27 mouse cellular contexts compared by ENCODE assay signal in the genomic region with DNA sequence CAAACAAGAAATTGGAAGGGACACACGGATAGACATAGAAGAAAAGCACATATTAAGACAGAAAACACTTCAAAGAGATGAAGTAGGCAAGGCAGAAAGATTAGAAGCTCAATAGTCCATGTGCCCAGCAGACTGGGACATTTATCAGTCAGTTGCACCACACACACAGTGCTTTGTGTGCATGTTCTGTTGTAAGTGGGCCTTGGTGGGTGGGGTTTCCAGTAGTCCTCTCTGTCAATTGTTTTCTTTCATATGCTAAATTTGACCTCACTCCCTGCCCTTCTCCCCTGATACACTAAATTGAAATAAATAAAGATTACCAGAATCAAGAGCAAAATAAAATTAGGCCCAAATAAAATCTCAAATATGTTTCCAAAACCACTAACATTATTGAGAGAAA.
DNase-seq lines count a peak whose midpoint lies in the region; ATAC-seq and TF ChIP-seq lines count a peak whose summit lies in the region.
"Had no signal": no experiment of that assay in that cellular context is flagged by ENCODE, and none has a peak within 500 bp of the region (broad histone marks: within the 10 kb centered on the region; RNA-seq: fewer than 3 reads in every experiment).

No protein-coding gene starts in this region.

- H3K4me2 ChIP-seq in midbrain, embryonic 16.5 days (ENCODE audit: low read length), result no peak overlapping the region
- H3K4me2 ChIP-seq: forebrain, embryonic 12.5 days; heart, embryonic 15.5 days; hindbrain, embryonic 15.5 days; liver, embryonic 12.5 days; neural tube, embryonic 13.5 days; stomach, embryonic 15.5 days had no signal

- DNase-seq in midbrain, embryonic 10.5 days (ENCODE audit: low spot score), result no peak
- DNase-seq in ES-CJ7 (ENCODE audit: low read depth, low spot score) (peak; percentile 85), MEL (ENCODE audit: low read depth, low spot score) (peak; percentile 17)
- DNase-seq in mesoderm, embryonic 11.5 days (ENCODE audit: low read depth, low spot score), result peak; percentile 10
- no peak for DNase-seq in kidney, postnatal 25 days
- DNase-seq: adrenal gland, postnatal 10 days; cerebellum, adult 8-10 months; cerebellum, postnatal 25 days; gastrocnemius, postnatal 14 days; kidney, adult 2 months; kidney, postnatal 4 days; layer of hippocampus, postnatal 36 days; left cerebral cortex, postnatal 4 days; liver, postnatal 0 days; lung, postnatal 36 days; midbrain, embryonic 14.5 days; right cerebral cortex, postnatal 14 days had no signal

- no peaks in the 10 kb centered on the region for H3K79me2 ChIP-seq in MEL (ENCODE audit: control insufficient read depth, insufficient read depth, low read length, poor library complexity)

- no peak overlapping the region for H3K4me3 ChIP-seq in midbrain, embryonic 10.5 days
- no peak overlapping the region for H3K4me3 ChIP-seq in midbrain, embryonic 16.5 days (ENCODE audit: low read depth, low read length)
- H3K4me3 ChIP-seq in MEL (ENCODE audit: control insufficient read depth in 1 of 2, insufficient read depth in 1 of 2, low read depth in 2 of 2, low read length in 2 of 2), result no peak overlapping the region
- H3K4me3 ChIP-seq: erythroblast, embryonic 14.5 days; forebrain, embryonic 12.5 days; heart, embryonic 10.5 days; heart, embryonic 15.5 days; hindbrain, embryonic 15.5 days; liver, embryonic 12.5 days; neural tube, embryonic 13.5 days; stomach, embryonic 15.5 days had no signal

- H3K36me3 ChIP-seq in midbrain, embryonic 10.5 days, result no peaks in the 10 kb centered on the region
- no peaks in the 10 kb centered on the region for H3K36me3 ChIP-seq in midbrain, embryonic 16.5 days (ENCODE audit: control insufficient read depth, insufficient read depth, low read length)
- H3K36me3 ChIP-seq in MEL (ENCODE audit: control insufficient read depth in 1 of 2, insufficient read depth in 2 of 2, low read length in 2 of 2), result peaks cover 0 to 12% of the 10 kb centered on the region in 2 experiments; a peak in 2 of 4 replicates
- H3K36me3 ChIP-seq: forebrain, embryonic 12.5 days; heart, embryonic 10.5 days; heart, embryonic 15.5 days; hindbrain, embryonic 15.5 days; liver, embryonic 12.5 days; neural tube, embryonic 13.5 days; stomach, embryonic 15.5 days had no signal

- peak overlapping the region; percentile 69 for H3K27ac ChIP-seq in midbrain, embryonic 10.5 days (replicated peaks)
- no peak overlapping the region for H3K27ac ChIP-seq in midbrain, embryonic 16.5 days (ENCODE audit: low read length)
- H3K27ac ChIP-seq in MEL (ENCODE audit: control insufficient read depth, low read depth, low read length), result no peak overlapping the region
- H3K27ac ChIP-seq: forebrain, embryonic 12.5 days; heart, embryonic 10.5 days; heart, embryonic 15.5 days; hindbrain, embryonic 15.5 days; liver, embryonic 12.5 days; neural tube, embryonic 13.5 days; stomach, embryonic 15.5 days had no signal

- ATAC-seq in midbrain, embryonic 16.5 days, result no peak
- ATAC-seq: liver, embryonic 12.5 days; liver, postnatal 0 days had no signal

- no peak for TF ChIP-seq CTCF in MEL (IDR thresholded peaks at IDR 0.05 in 2 of 3, conservative IDR thresholded peaks at IDR 0.05 in 1 of 3; ENCODE audit: control insufficient read depth in 1 of 3, insufficient read depth in 1 of 3, low read depth in 2 of 3, low read length in 3 of 3, poor library complexity in 1 of 3, severe bottlenecking in 1 of 3)

- TF ChIP-seq EP300 in MEL (IDR thresholded peaks at IDR 0.05; ENCODE audit: low read depth in 1 of 2, low read length in 2 of 2), result no peak

- no peaks in the 10 kb centered on the region for H3K27me3 ChIP-seq in midbrain, embryonic 10.5 days (ENCODE audit: low read depth, poor library complexity, severe bottlenecking)
- no peaks in the 10 kb centered on the region for H3K27me3 ChIP-seq in midbrain, embryonic 16.5 days (ENCODE audit: control insufficient read depth, insufficient read depth, low read depth, low read length)
- no peaks in the 10 kb centered on the region for H3K27me3 ChIP-seq in MEL (ENCODE audit: control insufficient read depth in 1 of 2, insufficient read depth in 2 of 2, low read length in 2 of 2)
- H3K27me3 ChIP-seq: CH12.LX; forebrain, embryonic 12.5 days; heart, embryonic 15.5 days; hindbrain, embryonic 15.5 days; liver, embryonic 12.5 days; neural tube, embryonic 13.5 days; stomach, embryonic 15.5 days had no signal

- WGBS in midbrain, embryonic 10.5 days, result 51% methylated on average over 1 of the region's 1 CpGs
- WGBS in midbrain, embryonic 16.5 days, result 38% methylated on average over 1 of the region's 1 CpGs

- TF ChIP-seq POLR2A in MEL (IDR thresholded peaks at IDR 0.05; ENCODE audit: control insufficient read depth in 1 of 2, insufficient read depth in 1 of 2, low read depth in 1 of 2, low read length in 2 of 2, poor library complexity in 1 of 2), result no peak

- no peak overlapping the region for H3K9ac ChIP-seq in midbrain, embryonic 16.5 days (ENCODE audit: low read depth, low read length)
- no peak overlapping the region for H3K9ac ChIP-seq in MEL (ENCODE audit: control insufficient read depth, low read depth, low read length, poor library complexity, severe bottlenecking)
- H3K9ac ChIP-seq: forebrain, embryonic 12.5 days; heart, embryonic 15.5 days; hindbrain, embryonic 15.5 days; liver, embryonic 12.5 days; liver, postnatal 0 days; neural tube, embryonic 13.5 days; stomach, embryonic 15.5 days had no signal

- TF ChIP-seq RAD21 in MEL (IDR thresholded peaks at IDR 0.05; ENCODE audit: low read depth, low read length), result no peak

- H3K9me3 ChIP-seq in midbrain, embryonic 10.5 days (replicated peaks), result no peaks in the 10 kb centered on the region
- no peaks in the 10 kb centered on the region for H3K9me3 ChIP-seq in midbrain, embryonic 16.5 days (replicated peaks; ENCODE audit: control insufficient read depth, low read length, poor library complexity, severe bottlenecking)
- no peaks in the 10 kb centered on the region for H3K9me3 ChIP-seq in MEL (replicated peaks; ENCODE audit: insufficient read depth, low read length)
- H3K9me3 ChIP-seq: forebrain, embryonic 12.5 days; heart, embryonic 10.5 days; heart, embryonic 15.5 days; hindbrain, embryonic 15.5 days; liver, embryonic 12.5 days; neural tube, embryonic 13.5 days; stomach, embryonic 15.5 days had no signal

- H3K4me1 ChIP-seq in midbrain, embryonic 10.5 days, result peaks cover 24% of the 10 kb centered on the region
- no peaks in the 10 kb centered on the region for H3K4me1 ChIP-seq in midbrain, embryonic 16.5 days (ENCODE audit: control insufficient read depth, insufficient read depth, low read length)
- peaks cover 0 to 4% of the 10 kb centered on the region in 2 experiments; a peak in 1 of 4 replicates for H3K4me1 ChIP-seq in MEL (ENCODE audit: control insufficient read depth in 1 of 2, insufficient read depth in 2 of 2, low read length in 2 of 2)
- H3K4me1 ChIP-seq: heart, embryonic 10.5 days; heart, embryonic 15.5 days; hindbrain, embryonic 15.5 days; liver, embryonic 12.5 days; stomach, embryonic 15.5 days had no signal

TF ChIP-seq in MEL, 35 proteins besides CTCF, POLR2A, EP300 and RAD21:
- TF ChIP-seq SMC3 (IDR thresholded peaks at IDR 0.05; ENCODE audit: low read depth, low read length), result no peak
- TF ChIP-seq GABPA (IDR thresholded peaks at IDR 0.05; ENCODE audit: low read depth, low read length), result no peak
- no peak for TF ChIP-seq MAFK (IDR thresholded peaks at IDR 0.05; ENCODE audit: borderline replicate concordance, low read depth, low read length)
- no peak for TF ChIP-seq SIN3A (IDR thresholded peaks at IDR 0.05; ENCODE audit: low read length)
- TF ChIP-seq RCOR1 (IDR thresholded peaks at IDR 0.05; ENCODE audit: low read depth, low read length), result no peak
- no peak for TF ChIP-seq ELF1 (IDR thresholded peaks at IDR 0.05; ENCODE audit: low read depth, low read length)
- no peak for TF ChIP-seq NRF1 (IDR thresholded peaks at IDR 0.05; ENCODE audit: insufficient read depth, low read depth, low read length, poor library complexity, severe bottlenecking)
- TF ChIP-seq USF1 (IDR thresholded peaks at IDR 0.05; ENCODE audit: low read depth, low read length), result no peak
- TF ChIP-seq ZC3H11A (IDR thresholded peaks at IDR 0.05; ENCODE audit: low read depth, low read length), result no peak
- no peak for TF ChIP-seq USF2 (IDR thresholded peaks at IDR 0.05; ENCODE audit: borderline replicate concordance in 1 of 2, insufficient read depth in 1 of 2, low read depth in 1 of 2, low read length in 2 of 2)
- no peak for TF ChIP-seq MYC (IDR thresholded peaks at IDR 0.05; ENCODE audit: low read depth, low read length)
- TF ChIP-seq MXI1 (IDR thresholded peaks at IDR 0.05; ENCODE audit: low read depth, low read length), result no peak
TF ChIP-seq in MEL: peak in this region for 0.

Comparison
In these comparisons a context has a peak if more than half of its experiments do, and no peak if none do; other contexts are left out.
1. DNase-seq: peak in ES-CJ7 (single experiment), MEL (single experiment) and mesoderm, embryonic 11.5 days (single experiment); none in midbrain, embryonic 10.5 days (single experiment) and kidney, postnatal 25 days (0 of 2).